Mouse (Mus musculus) liver, embryonic 11.5 days (tissue): ENCODE data around the gene Msrb3. TPM values are rescaled to one million over a fixed set of nuclear protein-coding genes. Genes with fewer than 3 reads are reported as not detected.

Source experiments
- ATAC-seq: fragments of 200-750 bp; cut with Nextera tagmentation; replicated peaks from 2 replicates; pipeline ENCODE4 v1.8.0; 2017; ENCODE audit warnings: moderate number of reproducible peaks, mild to moderate bottlenecking, moderate TSS enrichment, moderate library complexity; ENCODE audit not compliant: low FRiP score
- DNase-seq: peaks from one replicate; pipeline ENCODE4 v3.0.0-alpha.2; 2017; ENCODE audit warnings: low spot score
- H3K27ac ChIP-seq: fragments of 300-500 bp; sonication (generic); 2 replicates; pipeline ENCODE4 v1.5.1; 2014; ENCODE audit warnings: mild to moderate bottlenecking, low read depth, low read length, control low read depth
- H3K27me3 ChIP-seq: fragments of 300-500 bp; sonication (generic); replicated peaks from 2 replicates; pipeline ENCODE4 v1.6.1; 2014; ENCODE audit warnings: low read length, mixed read lengths; ENCODE audit not compliant: control insufficient read depth, insufficient read depth
- H3K36me3 ChIP-seq: fragments of 300-500 bp; sonication (generic); 2 replicates; pipeline ENCODE4 v1.6.1; 2014; ENCODE audit warnings: mild to moderate bottlenecking, low read length, moderate library complexity, mixed read lengths; ENCODE audit not compliant: control insufficient read depth, insufficient read depth
- H3K4me1 ChIP-seq: fragments of 300-500 bp; sonication (generic); replicated peaks from 2 replicates; pipeline ENCODE4 v1.6.1; 2014; ENCODE audit warnings: low read length, mixed read lengths; ENCODE audit not compliant: control insufficient read depth, insufficient read depth
- H3K4me2 ChIP-seq: fragments of 300-500 bp; sonication (generic); 2 replicates; pipeline ENCODE4 v1.6.1; 2014; ENCODE audit warnings: mild to moderate bottlenecking, control low read depth, moderate library complexity
- H3K4me3 ChIP-seq: fragments of 300-500 bp; sonication (generic); 2 replicates; pipeline ENCODE4 v1.5.1; 2014; ENCODE audit warnings: low read depth, low read length, control low read depth
- H3K9ac ChIP-seq: fragments of 300-500 bp; sonication (generic); 2 replicates; pipeline ENCODE4 v1.6.1; 2014; ENCODE audit warnings: low read depth, low read length, control low read depth
- H3K9me3 ChIP-seq: fragments of 300-500 bp; sonication (generic); 2 replicates; pipeline ENCODE4 v1.6.1; 2016; ENCODE audit warnings: low read length, inconsistent platforms, mixed read lengths; ENCODE audit not compliant: control insufficient read depth
- WGBS: fragments of 180-500 bp; shearing (Covaris S2); extraction: QIAGEN DNeasy Blood & Tissue Kit; methylation state at CpG from one replicate; pipeline ENCODE4 v1.1.7; 2014; 5-methylcytosine and 5-hydroxymethylcytosine counted together
- polyA plus RNA-seq: library from polyadenylated mRNA; unstranded; fragments of >200 nt; fragmentation: Nextera tagmentation; extraction: Ambion mirVana; gene quantifications from 2 replicates; pipeline ENCODE4 v1.2.1, GENCODE M21; 2014

Gene Msrb3
- polyA plus RNA-seq, 1 experiment from 2014 or later: 2.8 TPM

DNA sequence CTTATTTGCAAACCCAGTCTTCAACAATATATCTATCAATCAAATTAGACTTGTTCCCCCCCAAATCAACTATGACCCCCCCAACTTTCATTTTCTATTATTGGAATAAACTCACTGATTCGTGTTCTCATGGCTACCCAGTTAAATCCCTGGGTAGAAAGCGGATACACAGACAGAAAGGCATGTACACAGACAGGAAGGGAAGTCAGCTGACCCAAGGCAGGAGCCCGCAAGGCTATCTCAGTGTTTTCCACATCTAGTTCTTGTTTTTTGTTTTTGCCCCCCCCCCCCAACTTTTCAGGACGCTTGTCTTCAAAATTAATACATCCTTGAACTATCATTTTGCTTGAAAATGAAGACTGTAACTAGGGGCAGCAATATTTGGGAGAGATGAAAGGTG lies 51.1 kb downstream of the Msrb3 start:
- Histone ChIP-seq H3K9me3 (no peaks in the 10 kb centered on the region), H3K4me2 (no peak overlapping the region), H3K4me1 (no peaks in the 10 kb centered on the region), H3K27ac (no peak overlapping the region), H3K4me3 (no peak overlapping the region), H3K9ac (no peak overlapping the region), H3K36me3 (0 out of 2 replicates have a peak, but pooled peaks cover 2% of the 10 kb centered on the region), H3K27me3 (no peaks in the 10 kb centered on the region)
- DNase-seq: no peak
- WGBS: 57% methylated on average over 4 of the region's 4 CpGs
- ATAC-seq: no peak

DNA sequence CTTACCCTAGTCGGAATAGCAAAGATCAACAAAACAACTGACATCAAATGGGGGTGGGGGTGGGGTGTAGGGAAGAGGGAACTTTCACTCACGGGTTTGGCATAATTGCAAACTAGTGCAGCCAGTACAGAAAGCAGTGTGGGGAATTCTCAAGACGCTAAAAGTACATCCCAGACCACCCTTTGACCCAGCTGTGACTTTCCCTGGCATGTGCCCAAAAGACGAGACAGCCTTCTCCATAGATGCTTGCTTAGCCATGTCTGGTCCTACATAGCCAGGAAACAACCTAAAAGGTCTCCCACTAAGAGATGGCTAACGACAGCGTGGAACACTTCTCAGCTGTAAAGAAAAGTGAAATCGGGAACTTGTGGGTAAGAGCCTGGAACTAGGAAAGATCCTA lies 58.9 kb downstream of the Msrb3 start:
- H3K27me3 ChIP-seq: no peaks in the 10 kb centered on the region
- ATAC-seq (no peak), DNase-seq (no peak)
- H3K9me3 ChIP-seq: no peaks in the 10 kb centered on the region
- no peak overlapping the region for H3K4me3 ChIP-seq
- no peak overlapping the region for H3K4me2 ChIP-seq
- 0 out of 2 replicates have a peak, but pooled peaks cover 2% of the 10 kb centered on the region for H3K36me3 ChIP-seq
- H3K27ac ChIP-seq: no peak overlapping the region
- 80% methylated on average over 7 of the region's 7 CpGs for WGBS
- no peaks in the 10 kb centered on the region for H3K4me1 ChIP-seq
- H3K9ac ChIP-seq: no peak overlapping the region

DNA sequence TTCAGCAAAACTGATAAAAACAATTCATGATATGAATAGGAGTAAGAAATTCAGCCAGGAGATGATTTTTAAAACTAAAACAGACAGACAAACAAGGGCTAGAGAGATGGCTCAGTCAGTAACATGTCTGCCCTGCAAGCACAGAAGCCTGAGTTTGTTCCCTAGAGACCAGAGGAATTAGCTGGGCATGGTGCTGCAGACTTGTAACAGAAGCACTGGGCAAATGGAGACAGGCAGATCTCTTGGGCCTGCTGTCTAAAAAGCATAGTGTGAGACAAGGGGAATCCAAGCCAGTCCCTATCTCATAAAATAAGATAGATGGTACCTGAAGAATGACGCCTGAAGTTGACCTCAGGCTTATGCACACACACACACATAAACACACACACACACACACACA lies 64.4 kb downstream of the Msrb3 start:
- Histone ChIP-seq H3K27ac (no peak overlapping the region), H3K4me2 (no peak overlapping the region), H3K9me3 (no peaks in the 10 kb centered on the region), H3K4me3 (no peak overlapping the region), H3K9ac (no peak overlapping the region), H3K4me1 (no peaks in the 10 kb centered on the region), H3K27me3 (no peaks in the 10 kb centered on the region), H3K36me3 (no peaks in the 10 kb centered on the region)
- DNase-seq: no peak
- 77% methylated on average over 1 of the region's 1 CpGs for WGBS
- no peak for ATAC-seq

DNA sequence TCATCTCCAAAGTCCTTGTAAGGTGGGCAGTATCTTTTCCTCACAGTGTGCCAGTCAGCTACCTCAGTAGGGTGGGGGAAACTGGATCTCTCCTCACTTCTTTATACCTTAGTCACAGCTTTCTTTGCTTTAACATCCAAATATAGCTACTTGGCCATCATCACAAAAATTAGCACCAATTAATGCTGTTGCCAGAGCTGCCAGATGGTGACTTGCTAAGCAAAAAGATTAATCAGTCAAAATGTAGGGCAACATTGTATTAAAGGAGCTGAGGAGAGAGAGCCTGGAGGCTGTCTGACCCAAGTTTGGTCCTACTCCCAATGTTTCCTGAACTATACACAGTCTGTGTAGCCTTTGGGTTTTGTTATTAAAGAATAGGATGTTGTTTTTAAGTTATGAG lies 65.1 kb downstream of the Msrb3 start:
- no peaks in the 10 kb centered on the region for H3K4me1 ChIP-seq
- no peak for ATAC-seq

DNA sequence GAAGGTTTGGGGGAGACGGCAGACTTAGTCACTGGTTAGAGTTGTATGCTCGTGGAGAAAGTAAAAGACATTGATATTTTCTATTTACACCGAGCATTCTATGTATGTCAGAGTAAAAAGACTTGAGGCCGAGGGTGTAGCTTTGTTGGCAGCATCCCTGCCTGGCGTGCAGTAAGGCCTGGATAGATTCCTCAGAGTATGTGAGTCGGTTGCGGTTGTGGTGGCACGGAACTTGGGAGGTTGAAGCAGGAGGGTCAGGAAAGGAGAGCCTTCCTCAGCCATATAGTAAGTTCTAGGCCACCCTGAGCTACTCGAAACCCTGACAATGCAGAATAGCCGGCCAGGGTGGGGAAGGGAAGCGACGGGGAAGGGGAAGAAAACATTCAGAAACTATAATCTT lies 71.1 kb downstream of the Msrb3 start:
- no peaks in the 10 kb centered on the region for H3K27me3 ChIP-seq
- no peak overlapping the region for H3K4me3 ChIP-seq
- DNase-seq (peak; percentile 20), ATAC-seq (no peak)
- WGBS: 90% methylated on average over 12 of the region's 12 CpGs
- no peaks in the 10 kb centered on the region; the same call in 1 of the 2 replicates for H3K4me1 ChIP-seq
- H3K4me2 ChIP-seq: no peak overlapping the region
- no peaks in the 10 kb centered on the region for H3K36me3 ChIP-seq
- H3K27ac ChIP-seq: no peak overlapping the region
- no peaks in the 10 kb centered on the region for H3K9me3 ChIP-seq
- no peak overlapping the region for H3K9ac ChIP-seq

More for the DNA sequence above, 65.1 kb downstream of the Msrb3 start:
- Histone ChIP-seq H3K4me3 (no peak overlapping the region), H3K9me3 (no peaks in the 10 kb centered on the region), H3K27ac (no peak overlapping the region), H3K9ac (no peak overlapping the region), H3K36me3 (no peaks in the 10 kb centered on the region), H3K4me2 (no peak overlapping the region), H3K27me3 (no peaks in the 10 kb centered on the region)
- no peak for DNase-seq

DNA sequence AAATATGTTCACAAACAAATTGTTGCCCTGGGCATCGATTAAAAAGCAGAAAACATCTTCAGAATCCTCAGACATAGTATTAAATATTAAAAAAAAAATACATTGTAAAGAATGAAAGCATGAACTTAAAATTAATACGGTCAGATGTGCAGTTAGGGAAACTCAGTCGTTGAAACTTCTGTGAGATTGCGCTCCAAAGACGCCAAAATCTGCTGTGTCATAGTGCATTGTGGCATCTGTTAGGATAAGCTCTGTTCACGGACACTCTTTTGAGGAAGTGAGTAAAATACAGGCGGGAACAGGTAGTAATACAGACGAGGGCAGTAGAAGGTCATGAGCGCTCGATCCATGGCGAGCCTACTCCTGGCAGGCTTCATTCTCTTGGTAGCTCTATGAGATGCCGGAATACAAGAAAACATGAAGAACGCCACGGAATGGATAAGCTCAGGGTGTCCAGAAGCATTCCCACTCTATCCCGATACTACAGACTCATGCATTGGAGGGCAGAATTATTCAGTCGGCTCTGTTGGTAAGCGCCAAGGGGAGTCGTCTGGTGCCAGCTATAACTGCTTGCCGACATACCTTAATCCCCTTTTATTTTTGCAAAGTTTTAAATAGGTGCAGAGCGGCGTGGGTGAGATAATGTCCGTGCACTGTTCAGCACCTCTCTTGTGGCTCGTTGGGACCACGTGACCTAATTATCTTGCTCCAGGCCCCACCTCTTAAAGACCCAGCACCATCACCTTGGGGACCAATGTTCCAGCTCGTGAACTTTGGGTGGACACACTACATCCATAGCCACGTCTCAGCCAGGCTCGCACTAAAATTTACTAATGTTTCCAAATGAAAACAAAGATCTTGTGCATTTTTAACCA lies 71.9 kb downstream of the Msrb3 start:
- DNase-seq (peak; percentile 26), ATAC-seq (no peak)
- Histone ChIP-seq H3K27me3 (no peaks in the 10 kb centered on the region), H3K4me1 (no peaks in the 10 kb centered on the region; the same call in 1 of the 2 replicates), H3K36me3 (no peaks in the 10 kb centered on the region), H3K27ac (no peak overlapping the region), H3K4me3 (no peak overlapping the region), H3K9ac (no peak overlapping the region), H3K4me2 (no peak overlapping the region), H3K9me3 (no peaks in the 10 kb centered on the region)
- WGBS: 70% methylated on average over 27 of the region's 27 CpGs

DNA sequence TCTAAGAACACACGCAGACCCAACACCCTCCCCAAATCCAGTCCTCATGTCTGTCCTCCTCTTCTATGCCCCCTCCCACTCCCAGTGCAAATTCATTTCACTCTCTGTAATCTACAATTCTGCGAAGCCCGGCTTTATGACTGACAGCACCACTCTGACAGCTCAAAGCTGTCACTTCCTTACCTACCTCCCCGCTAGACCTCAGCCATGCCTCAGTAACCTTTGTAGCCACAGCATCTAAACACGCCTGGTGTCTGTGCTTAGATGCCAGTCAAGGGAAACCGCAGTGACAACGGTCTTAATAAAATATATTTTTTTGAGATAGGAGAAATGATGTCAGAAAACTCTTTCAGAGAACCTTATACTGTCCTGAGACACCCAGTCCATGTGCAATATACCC lies 72.5 kb downstream of the Msrb3 start:
- no peaks in the 10 kb centered on the region for H3K36me3 ChIP-seq
- peak; percentile 25 for DNase-seq
- no peak overlapping the region for H3K4me3 ChIP-seq
- WGBS: 66% methylated on average over 7 of the region's 7 CpGs
- no peaks in the 10 kb centered on the region for H3K27me3 ChIP-seq
- H3K9ac ChIP-seq: no peak overlapping the region
- H3K4me2 ChIP-seq: no peak overlapping the region
- H3K9me3 ChIP-seq: no peaks in the 10 kb centered on the region
- H3K27ac ChIP-seq: no peak overlapping the region
- H3K4me1 ChIP-seq: no peaks in the 10 kb centered on the region; the same call in 1 of the 2 replicates
- ATAC-seq: no peak

DNA sequence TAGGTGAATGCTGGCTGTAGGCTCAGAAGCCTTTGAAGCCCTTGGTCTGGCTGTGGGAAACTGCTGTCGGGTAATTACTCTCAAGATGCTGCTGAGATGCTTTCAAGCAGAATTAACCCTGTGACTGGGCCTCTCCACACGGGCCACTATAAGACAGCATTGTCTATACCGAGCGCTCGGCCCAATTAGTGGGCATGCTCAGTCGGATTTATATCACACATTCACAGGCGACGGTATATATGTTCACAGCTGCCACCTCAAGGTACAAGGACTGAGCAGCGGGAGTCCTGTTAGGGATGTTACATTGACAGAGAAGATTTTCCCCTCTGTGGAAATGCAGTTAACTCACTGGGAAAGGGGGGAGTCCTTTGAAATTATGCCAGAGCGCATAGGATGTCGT lies 73.3 kb downstream of the Msrb3 start:
- Histone ChIP-seq H3K9me3 (no peaks in the 10 kb centered on the region), H3K36me3 (no peaks in the 10 kb centered on the region), H3K27ac (no peak overlapping the region), H3K4me2 (no peak overlapping the region), H3K9ac (no peak overlapping the region), H3K4me1 (no peaks in the 10 kb centered on the region; the same call in 1 of the 2 replicates), H3K27me3 (no peaks in the 10 kb centered on the region), H3K4me3 (no peak overlapping the region)
- DNase-seq: peak; percentile 27
- WGBS: 73% methylated on average over 11 of the region's 11 CpGs
- ATAC-seq: no peak
